Mouse (Mus musculus): ENCODE data around the gene Mettl8. TPM values are rescaled to one million over a fixed set of nuclear protein-coding genes. Genes with fewer than 3 reads are reported as not detected.

The Mettl8 gene
- total and polyA plus RNA-seq, 3 experiments, result 20.0 to 21.7 TPM; not detected in 1

GRCm38 (mm10) chr2:71039522-71040121, 15.8 kb downstream of the Mettl8 start:
- Histone ChIP-seq H3K9me3 (replicated peaks; ENCODE audit: insufficient read depth, low read length) (no peaks in the 10 kb centered on the region), H3K4me3 (ENCODE audit: control insufficient read depth in 1 of 2, insufficient read depth in 1 of 2, low read depth in 2 of 2, low read length in 2 of 2) (no peak overlapping the region), H3K79me2 (ENCODE audit: control insufficient read depth, insufficient read depth, low read length, poor library complexity) (no peaks in the 10 kb centered on the region; the same call in 1 of the 2 replicates), H3K27me3 (ENCODE audit: control insufficient read depth in 1 of 2, insufficient read depth in 2 of 2, low read length in 2 of 2) (no peaks in the 10 kb centered on the region), H3K36me3 (ENCODE audit: control insufficient read depth in 1 of 2, insufficient read depth in 2 of 2, low read length in 2 of 2) (no peaks in the 10 kb centered on the region; a peak in 1 of 4 replicates), H3K4me1 (ENCODE audit: control insufficient read depth in 1 of 2, insufficient read depth in 2 of 2, low read length in 2 of 2) (no peaks in the 10 kb centered on the region; a peak in 1 of 4 replicates), H3K27ac (ENCODE audit: control insufficient read depth, low read depth, low read length) (no peak overlapping the region), H3K9ac (ENCODE audit: control insufficient read depth, low read depth, low read length, poor library complexity, severe bottlenecking) (no peak overlapping the region)
- peak; percentile 33 for DNase-seq (ENCODE audit: low read depth, low spot score)
- TF ChIP-seq ELF1 (IDR thresholded peaks at IDR 0.05; ENCODE audit: low read depth, low read length) (no peak), RAD21 (IDR thresholded peaks at IDR 0.05; ENCODE audit: low read depth, low read length) (peak; percentile 59), CTCF (IDR thresholded peaks at IDR 0.05 in 2 of 3, conservative IDR thresholded peaks at IDR 0.05 in 1 of 3; ENCODE audit: control insufficient read depth in 1 of 3, insufficient read depth in 1 of 3, low read depth in 2 of 3, low read length in 3 of 3, poor library complexity in 1 of 3, severe bottlenecking in 1 of 3) (peak; percentile 35 to 67 (median 63)), SMC3 (IDR thresholded peaks at IDR 0.05; ENCODE audit: low read depth, low read length) (peak; percentile 75), ZC3H11A (IDR thresholded peaks at IDR 0.05; ENCODE audit: low read depth, low read length) (peak; percentile 43), ZNF384 (IDR thresholded peaks at IDR 0.05; ENCODE audit: low read depth, low read length) (no peak)

GRCm38 (mm10) chr2:71037447-71037846, 17.9 kb downstream of the Mettl8 start:
- H3K36me3 ChIP-seq (ENCODE audit: control insufficient read depth in 1 of 2, insufficient read depth in 2 of 2, low read length in 2 of 2), result no peaks in the 10 kb centered on the region; a peak in 1 of 4 replicates
- no peak overlapping the region for H3K9ac ChIP-seq (ENCODE audit: control insufficient read depth, low read depth, low read length, poor library complexity, severe bottlenecking)
- H3K4me1 ChIP-seq (ENCODE audit: control insufficient read depth in 1 of 2, insufficient read depth in 2 of 2, low read length in 2 of 2), result peaks cover 1 to 2% of the 10 kb centered on the region in 2 experiments; a peak in 2 of 4 replicates
- no peak overlapping the region for H3K4me3 ChIP-seq (ENCODE audit: control insufficient read depth in 1 of 2, insufficient read depth in 1 of 2, low read depth in 2 of 2, low read length in 2 of 2)
- TF ChIP-seq CHD1 (IDR thresholded peaks at IDR 0.05; ENCODE audit: low read depth, low read length) (no peak), MXI1 (IDR thresholded peaks at IDR 0.05; ENCODE audit: low read depth, low read length) (no peak), ZMIZ1 (IDR thresholded peaks at IDR 0.05; ENCODE audit: low read depth, low read length) (no peak), POLR2AphosphoS5 (IDR thresholded peaks at IDR 0.05; ENCODE audit: borderline replicate concordance, low read depth, low read length) (no peak), POLR2A (IDR thresholded peaks at IDR 0.05; ENCODE audit: control insufficient read depth in 1 of 2, insufficient read depth in 1 of 2, low read depth in 1 of 2, low read length in 2 of 2, poor library complexity in 1 of 2) (no peak)
- no peak overlapping the region for H3K27ac ChIP-seq (ENCODE audit: control insufficient read depth, low read depth, low read length)
- H3K27me3 ChIP-seq (ENCODE audit: control insufficient read depth in 1 of 2, insufficient read depth in 2 of 2, low read length in 2 of 2), result no peaks in the 10 kb centered on the region
- no peak for DNase-seq (ENCODE audit: low read depth, low spot score)
- H3K9me3 ChIP-seq (replicated peaks; ENCODE audit: insufficient read depth, low read length), result no peaks in the 10 kb centered on the region
- H3K79me2 ChIP-seq (ENCODE audit: control insufficient read depth, insufficient read depth, low read length, poor library complexity), result no peaks in the 10 kb centered on the region; the same call in 1 of the 2 replicates

GRCm38 (mm10) chr2:71033987-71034386, 21.4 kb downstream of the Mettl8 start:
- no peak for TF ChIP-seq RAD21 (IDR thresholded peaks at IDR 0.05; ENCODE audit: low read depth, low read length)
- TF ChIP-seq MAFK (IDR thresholded peaks at IDR 0.05; ENCODE audit: borderline replicate concordance, low read depth, low read length), result no peak
- no peak for TF ChIP-seq CHD1 (IDR thresholded peaks at IDR 0.05; ENCODE audit: low read depth, low read length)
- TF ChIP-seq MYB (IDR thresholded peaks at IDR 0.05; ENCODE audit: low read depth, low read length), result no peak
- no peak for TF ChIP-seq HCFC1 (IDR thresholded peaks at IDR 0.05; ENCODE audit: low read depth, low read length)
- no peak for TF ChIP-seq ZC3H11A (IDR thresholded peaks at IDR 0.05; ENCODE audit: low read depth, low read length)
- no peak for TF ChIP-seq ETS1 (IDR thresholded peaks at IDR 0.05; ENCODE audit: low read depth, low read length)
- no peak for TF ChIP-seq CHD2 (IDR thresholded peaks at IDR 0.05; ENCODE audit: low read length)
- no peak for TF ChIP-seq GABPA (IDR thresholded peaks at IDR 0.05; ENCODE audit: low read depth, low read length)
- no peak for TF ChIP-seq SIN3A (IDR thresholded peaks at IDR 0.05; ENCODE audit: low read length)
- no peak for TF ChIP-seq POLR2A (IDR thresholded peaks at IDR 0.05; ENCODE audit: control insufficient read depth in 1 of 2, insufficient read depth in 1 of 2, low read depth in 1 of 2, low read length in 2 of 2, poor library complexity in 1 of 2)
- TF ChIP-seq NELFE (IDR thresholded peaks at IDR 0.05; ENCODE audit: low read depth, low read length), result no peak
- TF ChIP-seq TCF12 (IDR thresholded peaks at IDR 0.05; ENCODE audit: low read depth, low read length), result no peak
- TF ChIP-seq CTCF (IDR thresholded peaks at IDR 0.05 in 2 of 3, conservative IDR thresholded peaks at IDR 0.05 in 1 of 3; ENCODE audit: control insufficient read depth in 1 of 3, insufficient read depth in 1 of 3, low read depth in 2 of 3, low read length in 3 of 3, poor library complexity in 1 of 3, severe bottlenecking in 1 of 3), result no peak
- TF ChIP-seq MEF2A (IDR thresholded peaks at IDR 0.05; ENCODE audit: extremely low read depth, insufficient replicate concordance, low read depth, low read length, poor library complexity, severe bottlenecking), result no peak
- DNase-seq (ENCODE audit: low read depth, low spot score), result no peak
- Histone ChIP-seq H3K4me1 (ENCODE audit: control insufficient read depth in 1 of 2, insufficient read depth in 2 of 2, low read length in 2 of 2) (peaks cover 6 to 11% of the 10 kb centered on the region in 2 experiments), H3K36me3 (ENCODE audit: control insufficient read depth in 1 of 2, insufficient read depth in 2 of 2, low read length in 2 of 2) (peaks cover 0 to 8% of the 10 kb centered on the region in 2 experiments; a peak in 2 of 4 replicates), H3K9me3 (replicated peaks; ENCODE audit: insufficient read depth, low read length) (no peaks in the 10 kb centered on the region), H3K4me3 (ENCODE audit: control insufficient read depth in 1 of 2, insufficient read depth in 1 of 2, low read depth in 2 of 2, low read length in 2 of 2) (no peak overlapping the region), H3K27ac (ENCODE audit: control insufficient read depth, low read depth, low read length) (no peak overlapping the region), H3K9ac (ENCODE audit: control insufficient read depth, low read depth, low read length, poor library complexity, severe bottlenecking) (no peak overlapping the region), H3K27me3 (ENCODE audit: control insufficient read depth in 1 of 2, insufficient read depth in 2 of 2, low read length in 2 of 2) (no peaks in the 10 kb centered on the region), H3K79me2 (ENCODE audit: control insufficient read depth, insufficient read depth, low read length, poor library complexity) (no peaks in the 10 kb centered on the region; the same call in 1 of the 2 replicates)
